Mouse (Mus musculus): ENCODE results near the gene 4931428F04Rik.
"Not testable (repeated sequence)": the region's sequence is repeated elsewhere in the genome, so short reads cannot be mapped to it uniquely, and the experiment has no call there.

The 4931428F04Rik gene

DNA sequence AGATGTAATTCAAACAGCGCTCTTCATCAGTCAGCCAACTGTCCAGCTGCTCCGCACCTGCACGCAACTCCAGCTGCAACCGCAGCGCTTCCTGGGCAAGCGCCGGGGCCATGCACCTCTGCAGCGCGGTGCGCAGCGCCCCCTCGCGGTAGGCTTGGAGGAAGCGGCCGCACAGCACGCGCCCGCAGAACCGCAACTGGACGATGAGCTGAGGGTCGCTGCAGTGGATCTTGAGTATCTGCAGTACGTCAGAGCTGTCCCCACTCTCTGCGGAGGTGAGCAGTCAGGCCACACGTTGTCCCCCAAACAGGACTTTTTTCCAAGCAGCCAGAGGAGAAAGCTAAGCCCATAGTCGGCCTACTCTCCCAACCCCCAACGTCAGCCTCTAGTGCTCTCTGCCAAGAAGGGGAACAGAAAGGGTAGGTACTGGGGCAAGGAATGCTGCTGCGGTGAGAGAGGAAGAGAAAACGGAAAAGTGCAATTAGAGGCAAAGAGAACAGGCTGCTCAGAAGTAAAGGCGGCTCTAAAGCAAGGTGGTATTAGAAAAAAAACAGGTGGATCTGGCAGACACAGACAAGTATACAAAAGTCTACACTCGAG is 29.8 kb downstream of the 4931428F04Rik start:
- DNase-seq = peak; percentile 58 to 89

DNA sequence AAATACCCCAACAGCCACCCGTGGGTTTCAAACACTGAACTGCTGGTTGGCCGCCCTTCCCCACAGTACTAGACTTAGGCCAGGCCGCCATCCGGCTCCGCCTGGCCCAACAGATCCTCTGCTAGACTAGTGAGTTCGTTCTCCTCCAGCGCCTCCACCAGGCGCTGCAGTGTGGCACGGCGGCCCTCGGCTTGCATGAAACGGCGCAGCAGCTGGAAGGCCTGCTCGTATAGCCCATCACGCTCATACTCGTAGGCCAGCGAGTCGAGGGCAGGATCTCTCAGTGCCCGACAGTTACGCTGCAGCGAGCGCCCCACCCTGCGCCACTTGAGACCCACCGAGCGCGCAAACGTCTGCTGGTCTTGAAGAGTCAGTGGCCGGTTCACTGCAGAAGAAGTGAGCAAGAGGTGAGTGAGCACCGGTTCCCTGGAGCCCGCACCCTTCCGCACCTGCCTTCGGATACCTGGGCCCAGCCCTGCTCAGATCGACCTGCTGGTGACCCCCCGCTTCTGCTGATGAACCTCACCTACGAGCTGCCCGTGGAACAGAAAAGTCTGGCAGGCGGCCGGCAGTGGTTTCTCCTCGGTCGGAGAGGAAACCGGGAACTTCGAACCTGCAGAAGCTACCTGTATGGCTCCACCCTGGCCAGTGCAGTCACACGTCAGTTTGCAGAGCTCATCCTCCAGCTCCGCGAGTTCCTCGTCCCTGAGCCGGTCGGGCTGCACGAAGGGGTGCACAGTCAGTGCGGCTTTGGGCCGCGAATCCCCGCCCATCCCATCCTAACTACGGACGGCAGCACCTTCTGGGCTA is 30.5 kb downstream of the 4931428F04Rik start:
- peak in 1 of 2 experiments; percentile 32 for DNase-seq

DNA sequence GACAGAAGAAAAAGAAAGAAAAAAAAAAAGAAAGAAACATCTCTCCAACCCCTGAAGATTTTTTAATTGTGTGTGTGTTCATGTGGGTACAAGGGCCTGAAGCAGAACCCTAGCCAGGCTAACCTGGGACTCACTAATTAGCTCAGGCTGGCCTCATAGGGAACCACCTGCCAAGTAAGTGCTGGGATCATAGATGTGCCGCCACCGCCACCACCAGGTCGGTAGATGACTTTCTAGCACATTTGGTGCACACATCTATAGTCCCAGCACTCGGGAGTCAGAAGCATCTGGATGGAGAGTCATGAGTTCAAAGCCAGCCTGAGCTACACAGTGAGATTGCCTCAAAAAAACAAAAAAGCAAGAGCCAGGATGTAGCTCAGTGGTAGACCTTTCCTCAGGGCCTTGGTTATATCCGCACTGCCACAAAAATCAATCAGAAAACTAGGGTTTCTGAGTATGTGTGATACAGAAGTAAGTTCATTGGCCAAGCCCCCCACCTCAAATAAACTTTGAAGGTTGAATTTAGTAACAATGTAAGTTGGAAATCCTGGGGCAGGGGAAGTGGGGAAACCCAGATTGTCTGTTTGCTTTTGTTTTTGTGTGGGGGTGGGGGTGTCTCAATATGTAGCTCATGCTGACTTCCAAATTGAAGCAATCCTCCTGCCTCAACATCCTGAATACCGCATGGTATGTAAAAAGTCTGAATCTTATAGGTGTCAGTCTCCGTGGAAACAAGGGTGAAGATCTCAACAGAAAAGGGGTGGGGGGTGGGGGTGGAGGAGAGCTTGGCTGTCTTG is 32.1 kb downstream of the 4931428F04Rik start:
- DNase-seq = no peak

DNA sequence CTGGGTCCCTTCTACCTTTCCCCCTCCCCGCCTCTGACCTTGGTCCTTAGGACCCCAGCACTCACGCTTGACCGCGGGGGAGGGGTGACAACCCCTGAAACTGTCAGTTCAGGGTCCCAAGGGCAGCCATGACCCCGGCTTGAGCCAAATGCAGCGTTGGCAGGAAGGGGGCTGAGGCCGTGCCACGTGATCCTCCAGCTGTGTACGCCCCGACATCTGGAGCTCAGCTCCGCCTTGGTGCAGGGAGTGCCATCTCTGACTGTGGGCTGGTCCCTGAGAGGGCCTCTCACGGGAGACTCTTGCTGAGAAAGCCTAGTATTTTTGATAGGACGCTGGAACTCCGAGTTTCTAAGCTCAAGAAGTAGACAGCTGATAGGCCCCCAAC is 34.7 kb downstream of the 4931428F04Rik start, which contains the start of gene B3gnt9:
B3gnt9 (minus strand) TSS at position 188 of the 385 bp plus-strand sequence.
- DNase-seq = peak; percentile 45 to 55

DNA sequence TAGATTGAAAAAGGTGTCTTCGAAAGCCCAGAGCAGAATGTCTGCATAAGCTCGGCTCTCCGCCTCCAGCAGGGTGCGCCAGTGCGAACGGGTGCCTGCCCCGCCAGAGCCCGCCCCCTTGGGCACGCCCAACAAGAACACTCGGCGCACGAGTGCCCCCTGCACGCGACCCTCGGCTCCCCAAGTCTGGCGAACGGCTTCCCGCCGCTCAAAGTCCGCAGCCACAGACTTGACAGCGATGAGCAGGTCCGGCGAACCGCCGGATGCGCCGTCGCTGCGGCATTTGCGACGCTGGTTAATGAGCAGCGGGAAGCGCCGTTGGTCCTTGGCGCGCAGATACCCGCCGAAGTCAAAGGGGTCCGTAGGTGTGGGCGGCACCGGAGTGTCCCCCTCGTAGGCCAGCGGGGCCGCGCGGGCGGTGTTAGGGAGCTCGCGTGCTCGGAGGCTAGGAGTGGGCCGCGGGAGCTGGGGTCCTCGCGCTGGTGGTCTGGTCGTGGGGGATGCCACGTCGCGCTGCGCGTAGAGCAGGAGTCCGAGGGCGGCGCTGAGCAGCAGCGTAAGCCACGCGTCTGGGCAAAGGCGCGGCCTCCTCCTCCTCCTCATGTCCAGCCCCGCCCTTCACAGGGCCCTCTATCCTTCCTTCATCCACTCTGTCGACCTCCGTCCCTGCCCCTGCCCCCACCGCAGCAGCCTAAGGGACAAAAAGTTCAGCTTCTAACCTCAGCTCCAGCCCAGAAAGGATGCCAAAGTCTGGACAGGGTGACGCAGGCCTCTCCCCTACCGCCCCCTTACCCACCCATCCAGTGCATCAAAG is 35.3 kb downstream of the 4931428F04Rik start:
- DNase-seq = peak; percentile 89 to 97

DNA sequence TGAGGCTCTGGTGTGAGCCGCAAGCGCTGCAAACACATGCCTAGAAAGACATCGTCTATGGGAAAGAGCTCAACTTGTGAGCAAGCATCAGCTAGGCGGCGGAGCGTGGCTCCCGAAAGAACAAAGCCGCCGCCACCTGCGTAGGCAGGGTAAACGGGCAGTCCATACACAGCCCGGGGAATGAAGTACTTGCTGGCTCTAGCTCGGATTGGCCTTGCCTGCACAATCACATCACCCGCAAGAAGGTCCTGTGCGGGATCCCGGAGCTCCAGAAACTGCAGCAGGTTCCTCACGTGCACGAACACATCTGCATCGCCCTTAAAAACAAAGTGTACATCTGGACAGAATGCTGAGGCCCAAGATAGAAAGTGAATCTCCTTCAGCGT is 35.9 kb downstream of the 4931428F04Rik start:
- no peak for DNase-seq

DNA sequence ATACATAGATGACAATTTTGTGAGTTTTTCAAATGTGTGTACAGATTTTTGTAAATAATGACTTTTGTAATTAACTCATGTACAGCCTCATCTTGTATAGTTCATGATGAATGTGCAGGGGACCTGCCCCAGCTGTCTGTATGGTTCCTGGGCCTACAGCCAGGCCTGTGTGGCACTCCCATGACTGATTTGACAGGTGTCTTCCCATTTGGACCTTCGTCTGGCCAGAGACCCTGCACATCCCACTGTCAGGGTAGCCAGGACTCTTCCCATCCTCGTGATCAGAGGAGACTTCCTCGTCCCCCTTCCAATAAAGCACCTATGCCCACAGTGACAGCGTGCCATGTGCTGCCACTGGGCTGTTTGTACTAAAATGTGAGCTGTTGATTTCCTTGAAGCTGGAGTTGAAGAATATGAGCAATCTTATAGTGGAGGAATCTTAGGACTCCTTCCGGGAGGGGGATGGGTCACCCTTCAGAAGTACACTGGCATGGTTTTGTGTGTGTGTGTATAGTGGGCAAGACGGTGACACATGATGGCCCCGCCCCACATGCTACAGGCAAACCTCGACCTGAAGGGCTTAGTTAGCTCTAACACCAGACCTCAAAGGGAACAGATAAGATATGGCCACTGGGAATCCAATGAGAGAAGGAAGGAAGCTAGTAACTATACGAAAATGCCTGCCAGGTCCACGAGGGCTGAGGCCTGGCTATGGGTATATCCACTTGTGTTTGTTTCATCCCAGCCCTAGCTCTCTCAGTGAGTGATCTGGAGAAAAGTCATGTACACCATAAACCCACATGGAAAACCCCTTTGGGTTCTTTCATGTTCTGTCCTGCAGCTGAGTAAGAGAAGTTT is 36.8 kb downstream of the 4931428F04Rik start:
- DNase-seq = no peak

DNA sequence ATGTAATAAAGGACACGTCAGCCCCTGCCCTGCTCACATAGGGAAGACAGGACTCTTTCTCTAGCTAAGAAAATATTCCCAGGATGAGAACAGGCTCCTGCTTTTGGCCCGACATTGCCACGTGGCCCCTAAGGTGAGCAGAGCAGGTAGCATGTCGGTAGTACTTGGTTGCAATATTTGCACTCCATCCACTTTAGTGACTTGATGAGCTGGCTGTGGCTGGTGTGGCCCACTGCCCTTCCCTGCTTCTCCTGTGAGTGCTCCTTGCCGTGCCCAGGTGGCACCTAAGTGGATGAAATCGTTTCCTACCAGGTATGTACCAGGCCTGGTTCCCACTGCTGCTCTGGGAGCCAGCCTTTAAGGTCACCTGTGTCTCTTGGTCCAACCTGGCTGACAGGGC is 37.7 kb downstream of the 4931428F04Rik start:
- no peak for DNase-seq

DNA sequence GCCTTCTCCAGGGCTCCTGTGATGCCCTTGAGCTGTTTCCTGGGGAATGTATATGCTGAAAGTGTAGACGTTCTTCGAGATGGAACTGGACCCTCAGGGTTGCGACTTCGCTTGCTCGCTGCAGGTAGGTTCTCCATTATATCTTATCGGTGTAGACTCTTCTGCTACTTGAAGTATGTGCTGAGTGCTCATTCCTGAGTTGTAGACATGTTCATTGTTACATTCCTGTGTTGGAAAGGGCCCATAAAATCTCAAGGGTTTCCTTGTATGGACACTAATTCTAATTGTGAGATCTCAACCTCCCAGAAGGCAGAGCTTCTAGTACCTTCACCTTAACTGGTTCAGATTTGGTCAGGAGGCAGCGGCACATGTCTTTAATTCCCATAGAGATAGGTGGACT is 48.6 kb downstream of the 4931428F04Rik start:
- DNase-seq = no peak

DNA sequence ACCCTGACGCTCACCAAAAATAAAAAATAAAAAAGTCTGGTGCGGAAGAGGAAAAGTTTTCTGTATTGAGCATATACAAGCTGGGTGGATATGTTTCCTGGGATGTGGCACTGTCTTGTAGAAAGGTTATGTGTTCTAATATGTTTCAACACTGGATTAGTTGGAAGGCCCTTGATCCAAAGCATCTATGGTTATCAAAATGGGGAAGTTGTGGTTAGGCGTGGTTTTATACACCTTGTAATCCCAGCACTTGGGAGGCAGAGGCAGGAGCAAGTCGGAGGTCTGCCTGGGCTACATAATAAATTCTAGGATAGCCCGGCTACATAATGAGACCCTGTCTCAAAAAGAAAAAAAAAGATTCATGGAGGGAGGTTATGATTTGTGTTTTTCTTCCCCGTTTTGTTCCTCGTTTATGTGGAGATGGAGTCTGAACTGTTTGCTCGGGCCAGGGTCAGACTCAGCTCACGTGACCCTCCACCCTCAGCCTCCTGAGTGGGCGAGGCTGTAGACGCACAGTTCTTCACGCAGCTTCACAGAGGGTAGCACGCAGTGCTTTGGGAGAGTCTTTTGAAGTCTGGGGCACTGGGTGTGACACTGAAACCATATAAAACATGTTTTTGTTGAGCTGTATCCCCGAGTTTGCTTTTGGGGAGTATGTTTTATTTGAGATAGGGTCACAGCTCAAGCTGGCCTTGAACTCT is 52.1 kb downstream of the 4931428F04Rik start:
- DNase-seq = no peak

DNA sequence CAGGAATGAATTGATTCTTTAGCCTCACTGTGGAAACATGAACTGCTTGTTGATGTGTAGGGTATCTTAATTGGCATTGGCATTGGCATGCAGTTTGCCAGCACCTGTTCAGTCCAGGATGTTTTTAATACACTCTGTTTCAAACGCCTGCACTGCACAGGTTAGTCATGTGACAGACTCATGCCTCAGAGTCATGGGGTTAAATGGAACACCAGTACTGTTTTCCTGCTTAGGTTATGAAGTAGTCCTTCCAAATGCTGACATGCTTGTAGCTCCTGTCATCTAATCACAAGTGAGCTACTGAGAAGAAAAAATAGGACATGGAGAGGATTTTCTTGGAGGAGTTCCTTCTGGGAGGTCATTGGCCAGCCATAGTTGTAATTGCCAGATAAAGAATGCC is 54.5 kb downstream of the 4931428F04Rik start:
- peak; percentile 34 to 49 for DNase-seq

DNA sequence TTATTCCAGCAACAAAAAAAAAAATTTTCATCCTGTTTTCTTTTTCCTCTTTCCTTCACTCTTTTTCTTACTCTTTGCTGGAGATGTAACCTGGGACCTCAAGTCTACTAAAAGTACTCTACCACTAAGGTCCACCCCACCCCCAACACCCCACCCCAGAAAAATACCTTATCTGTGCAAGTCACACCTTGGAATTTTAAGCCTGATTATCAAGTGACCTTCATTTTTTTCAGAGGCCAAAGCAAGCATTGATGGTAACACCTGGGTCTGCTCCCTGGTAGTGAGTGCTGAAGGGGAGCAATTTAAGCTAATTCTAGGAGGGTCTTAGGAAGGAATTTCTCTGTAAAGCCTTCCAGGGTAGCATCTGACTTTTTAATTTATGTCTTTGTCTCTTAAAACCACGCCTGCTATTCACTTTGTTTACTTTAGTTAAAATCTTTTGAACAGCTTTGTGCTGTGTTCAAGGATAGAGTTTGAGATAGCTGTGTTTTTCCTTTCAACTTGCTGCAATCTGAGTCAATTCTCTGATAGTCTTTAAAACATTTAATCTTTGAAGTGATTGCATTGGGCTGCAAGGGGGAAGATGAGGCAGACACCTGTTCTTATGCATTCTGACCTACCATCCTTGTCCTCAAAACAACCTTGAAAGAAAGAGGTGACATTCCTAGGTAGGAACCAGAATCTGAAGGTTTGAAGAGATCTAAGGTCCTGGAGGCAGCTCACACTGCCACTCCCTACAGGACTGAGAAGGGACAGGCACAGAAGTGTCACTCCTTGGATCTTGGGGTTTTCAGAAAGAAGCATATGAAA is 56.3 kb downstream of the 4931428F04Rik start:
- no peak for DNase-seq

DNA sequence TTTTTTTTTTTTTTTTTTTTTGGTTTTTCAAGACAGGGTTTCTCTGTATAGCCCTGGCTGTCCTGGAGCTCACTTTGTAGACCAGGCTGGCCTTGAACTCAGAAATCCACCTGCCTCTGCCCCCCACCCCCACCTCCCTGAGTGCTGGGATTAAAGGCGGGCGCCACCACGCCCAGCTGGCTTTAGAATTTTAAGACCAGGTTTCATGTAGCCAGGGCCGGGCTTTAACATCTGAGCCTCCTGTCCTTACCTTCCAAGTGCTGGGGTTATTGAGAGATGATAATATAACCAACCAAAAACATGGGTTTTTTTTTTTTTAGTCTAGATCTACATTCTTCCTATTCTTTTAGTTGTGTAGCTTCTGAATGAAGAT is 57.4 kb downstream of the 4931428F04Rik start:
- DNase-seq = not testable (repeated sequence)

DNA sequence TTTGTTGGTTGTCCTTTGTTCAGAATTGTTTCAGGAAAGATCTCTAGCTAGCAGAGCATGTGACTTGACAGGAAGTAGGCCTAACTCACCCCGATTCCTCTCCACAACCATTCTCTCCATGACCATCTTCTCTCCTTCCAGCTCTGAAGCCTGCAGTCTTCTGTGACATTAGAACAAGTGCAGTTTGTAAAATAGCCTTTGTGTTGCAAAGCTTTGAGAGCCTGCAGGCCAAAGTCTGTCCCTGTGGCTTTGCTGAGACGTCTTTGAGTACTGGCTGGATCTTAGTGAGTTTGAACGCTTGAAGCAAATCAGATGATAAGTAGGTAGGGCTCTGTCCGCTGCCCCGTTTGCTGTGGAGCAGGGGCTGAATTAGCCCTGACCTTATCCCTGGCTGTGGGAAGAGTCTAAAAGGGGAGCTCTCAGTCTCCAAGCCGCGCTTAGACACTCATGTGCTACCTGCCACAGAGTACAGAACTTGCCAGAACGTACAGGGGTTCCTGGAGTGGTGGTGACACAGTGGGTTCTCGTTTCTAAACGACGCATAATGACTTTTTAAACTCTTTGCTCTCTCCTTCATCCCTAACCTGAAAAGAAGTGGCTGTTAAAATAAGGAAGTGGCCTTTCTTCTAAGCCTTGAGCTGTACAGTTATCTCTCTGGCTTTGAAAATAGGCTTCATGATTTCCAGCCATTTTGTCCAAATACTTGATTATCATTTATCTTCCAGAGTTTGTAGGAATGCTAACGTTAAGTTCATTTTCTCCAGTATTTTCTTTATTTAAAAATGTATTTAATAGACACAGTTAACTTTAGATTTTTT is 58.0 kb downstream of the 4931428F04Rik start:
- no peak for DNase-seq
